Mouse (Mus musculus) layer of hippocampus, adult 9-11 months (tissue): ENCODE measurements around the gene Tnfrsf1a.

ENCODE experiments used
- DNase-seq: peaks from one replicate; pipeline ENCODE4 v3.0.0; 2022

Gene Tnfrsf1a

GRCm38 (mm10) chr6:125325337-125325736 is 23.8 kb upstream of the Tnfrsf1a start:
- no peak for DNase-seq

- no peak for DNase-seq
Measured at GRCm38 (mm10) chr6:125328243-125328642, 20.9 kb upstream of the Tnfrsf1a start.

- peak; percentile 76 for DNase-seq
Measured at GRCm38 (mm10) chr6:125330626-125331326, 18.4 kb upstream of the Tnfrsf1a start.

- DNase-seq: no peak
Measured at GRCm38 (mm10) chr6:125333112-125333899, 15.9 kb upstream of the Tnfrsf1a start.

- DNase-seq: no peak
Measured at GRCm38 (mm10) chr6:125334356-125334755, 14.8 kb upstream of the Tnfrsf1a start.

GRCm38 (mm10) chr6:125338791-125339660 is 10.1 kb upstream of the Tnfrsf1a start:
- DNase-seq: no peak

GRCm38 (mm10) chr6:125340244-125340643 is 8.9 kb upstream of the Tnfrsf1a start:
- DNase-seq: no peak

- no peak for DNase-seq
Measured at GRCm38 (mm10) chr6:125342198-125342597, 7.0 kb upstream of the Tnfrsf1a start.

GRCm38 (mm10) chr6:125344084-125344483 is 5.1 kb upstream of the Tnfrsf1a start:
- no peak for DNase-seq

- no peak for DNase-seq
Measured at GRCm38 (mm10) chr6:125344866-125345265, 4.3 kb upstream of the Tnfrsf1a start.

GRCm38 (mm10) chr6:125345625-125346024 is 3.5 kb upstream of the Tnfrsf1a start:
- no peak for DNase-seq

GRCm38 (mm10) chr6:125346029-125346428 is 3.1 kb upstream of the Tnfrsf1a start:
- no peak for DNase-seq

GRCm38 (mm10) chr6:125349575-125350230 is 541 bp downstream of the Tnfrsf1a start:
- peak; percentile 54 for DNase-seq

- DNase-seq: no peak
Measured at GRCm38 (mm10) chr6:125350231-125350994, 1.3 kb downstream of the Tnfrsf1a start.

GRCm38 (mm10) chr6:125350995-125351324 is 1.8 kb downstream of the Tnfrsf1a start:
- no peak for DNase-seq

- DNase-seq: no peak
Measured at GRCm38 (mm10) chr6:125351368-125352045, 2.3 kb downstream of the Tnfrsf1a start.

GRCm38 (mm10) chr6:125352046-125352384 is 2.9 kb downstream of the Tnfrsf1a start:
- DNase-seq: no peak

- DNase-seq: no peak
Measured at GRCm38 (mm10) chr6:125352811-125353210, 3.6 kb downstream of the Tnfrsf1a start.

- DNase-seq: no peak
Measured at GRCm38 (mm10) chr6:125353221-125353620, 4.1 kb downstream of the Tnfrsf1a start.

- DNase-seq: no peak
Measured at GRCm38 (mm10) chr6:125353655-125354054, 4.5 kb downstream of the Tnfrsf1a start.

- peak; percentile 28 for DNase-seq
Measured at GRCm38 (mm10) chr6:125354352-125355151, 5.4 kb downstream of the Tnfrsf1a start.
